Mouse (Mus musculus) limb, embryonic 13.5 days (tissue): ENCODE data around the gene Gm13420. TPM values are rescaled to one million over a fixed set of nuclear protein-coding genes. Genes with fewer than 3 reads are reported as not detected.
"Not testable (repeated sequence)": the region's sequence is repeated elsewhere in the genome, so short reads cannot be mapped to it uniquely, and the experiment has no call there.

Experiments
- ATAC-seq: fragments of 200-750 bp; cut with Nextera tagmentation; 2 replicates; pipeline ENCODE4 v1.8.0; 2017; ENCODE audit warnings: low read depth, moderate number of reproducible peaks, moderate TSS enrichment; ENCODE audit not compliant: low FRiP score
- H3K27ac ChIP-seq: fragments of 300-500 bp; sonication (generic); 2 replicates; pipeline ENCODE4 v1.5.1; 2015; ENCODE audit warnings: inconsistent platforms, mild to moderate bottlenecking, moderate library complexity
- H3K27me3 ChIP-seq: fragments of 300-500 bp; sonication (generic); 2 replicates; pipeline ENCODE4 v1.6.1; 2015; ENCODE audit warnings: mild to moderate bottlenecking, inconsistent platforms
- H3K36me3 ChIP-seq: fragments of 300-500 bp; sonication (generic); 2 replicates; pipeline ENCODE4 v1.6.1; 2015; ENCODE audit warnings: inconsistent platforms, mild to moderate bottlenecking, moderate library complexity
- H3K4me1 ChIP-seq: fragments of 300-500 bp; sonication (generic); 2 replicates; pipeline ENCODE4 v1.6.1; 2015; ENCODE audit warnings: inconsistent platforms
- H3K4me2 ChIP-seq: fragments of 300-500 bp; sonication (generic); replicated peaks from 2 replicates; pipeline ENCODE4 v1.6.1; 2015; ENCODE audit warnings: inconsistent platforms, mild to moderate bottlenecking, moderate library complexity
- H3K4me3 ChIP-seq: fragments of 300-500 bp; sonication (generic); 2 replicates; pipeline ENCODE4 v1.5.1; 2015; ENCODE audit warnings: moderate library complexity, mild to moderate bottlenecking, inconsistent platforms
- H3K9ac ChIP-seq: fragments of 300-500 bp; sonication (generic); 2 replicates; pipeline ENCODE4 v1.6.1; 2015; ENCODE audit warnings: mild to moderate bottlenecking, inconsistent platforms
- H3K9me3 ChIP-seq: fragments of 300-500 bp; sonication (generic); 2 replicates; pipeline ENCODE4 v1.6.1; 2016; ENCODE audit warnings: inconsistent platforms
- WGBS: fragments of 180-500 bp; shearing (Covaris S2); methylation state at CpG from one replicate; pipeline ENCODE4 v1.1.7; 2015; 5-methylcytosine and 5-hydroxymethylcytosine counted together
- polyA plus RNA-seq: library from polyadenylated mRNA; unstranded; fragments of >200 nt; fragmentation: Nextera tagmentation; extraction: Ambion mirVana; gene quantifications from 2 replicates; pipeline ENCODE4 v1.2.1, GENCODE M21; 2015

Gene Gm13420
- polyA plus RNA-seq, 1 experiment from 2014 or later, result not detected

- Histone ChIP-seq H3K27me3 (no peaks in the 10 kb centered on the region), H3K9me3 (no peaks in the 10 kb centered on the region), H3K4me3 (no peak overlapping the region), H3K9ac (no peak overlapping the region), H3K36me3 (peaks cover 85% of the 10 kb centered on the region), H3K4me2 (no peak overlapping the region), H3K27ac (no peak overlapping the region; the same call in 1 of the 2 replicates), H3K4me1 (peaks cover 6% of the 10 kb centered on the region)
- 63% methylated on average over 3 of the region's 3 CpGs for WGBS
- ATAC-seq, result no peak
These were observed 40.4 kb downstream of the Gm13420 start for GRCm38 (mm10) chr2:29711038-29711437.

GRCm38 (mm10) chr2:29708209-29708608 is 43.3 kb downstream of the Gm13420 start:
- H3K27me3 ChIP-seq, H3K4me2 ChIP-seq, ATAC-seq, H3K27ac ChIP-seq, H3K9me3 ChIP-seq, H3K4me3 ChIP-seq, H3K9ac ChIP-seq, H3K4me1 ChIP-seq: not testable (repeated sequence)
- 96% methylated on average over 4 of the region's 4 CpGs for WGBS
- H3K36me3 ChIP-seq, result peaks cover 88% of the 10 kb centered on the region

- H3K4me3 ChIP-seq, result no peak overlapping the region
- H3K4me1 ChIP-seq, result no peaks in the 10 kb centered on the region
- no peak for ATAC-seq
- WGBS, result 89% methylated on average over 4 of the region's 4 CpGs
- H3K27me3 ChIP-seq, result no peaks in the 10 kb centered on the region
- H3K27ac ChIP-seq, result no peak overlapping the region
- no peak overlapping the region for H3K9ac ChIP-seq
- no peak overlapping the region for H3K4me2 ChIP-seq
- no peaks in the 10 kb centered on the region for H3K9me3 ChIP-seq
- peaks cover 90% of the 10 kb centered on the region for H3K36me3 ChIP-seq
These were observed 43.8 kb downstream of the Gm13420 start for GRCm38 (mm10) chr2:29707731-29708130.

GRCm38 (mm10) chr2:29706726-29707620 is 44.5 kb downstream of the Gm13420 start:
- 94% methylated on average over 18 of the region's 18 CpGs for WGBS
- peaks cover 90% of the 10 kb centered on the region for H3K36me3 ChIP-seq
- no peak overlapping the region for H3K4me3 ChIP-seq
- H3K4me2 ChIP-seq, result no peak overlapping the region
- no peaks in the 10 kb centered on the region for H3K27me3 ChIP-seq
- H3K4me1 ChIP-seq, result no peaks in the 10 kb centered on the region
- H3K9ac ChIP-seq, result no peak overlapping the region
- H3K9me3 ChIP-seq, result no peaks in the 10 kb centered on the region
- no peak for ATAC-seq
- H3K27ac ChIP-seq, result no peak overlapping the region

GRCm38 (mm10) chr2:29705493-29705892 is 46.0 kb downstream of the Gm13420 start:
- Histone ChIP-seq H3K36me3 (peaks cover 91% of the 10 kb centered on the region), H3K9ac (no peak overlapping the region; the same call in 1 of the 2 replicates), H3K4me1 (no peaks in the 10 kb centered on the region), H3K9me3 (no peaks in the 10 kb centered on the region), H3K4me3 (no peak overlapping the region), H3K27ac (no peak overlapping the region), H3K27me3 (no peaks in the 10 kb centered on the region), H3K4me2 (no peak overlapping the region)
- no peak for ATAC-seq
- 84% methylated on average over 3 of the region's 3 CpGs for WGBS

GRCm38 (mm10) chr2:29703104-29704081 is 48.1 kb downstream of the Gm13420 start:
- H3K4me2 ChIP-seq, result no peak overlapping the region
- no peak overlapping the region for H3K4me3 ChIP-seq
- no peak overlapping the region for H3K27ac ChIP-seq
- no peaks in the 10 kb centered on the region for H3K27me3 ChIP-seq
- no peak for ATAC-seq
- no peak overlapping the region for H3K9ac ChIP-seq
- no peaks in the 10 kb centered on the region for H3K4me1 ChIP-seq
- H3K9me3 ChIP-seq, result no peaks in the 10 kb centered on the region
- 92% methylated on average over 9 of the region's 9 CpGs for WGBS
- H3K36me3 ChIP-seq, result peaks cover 97% of the 10 kb centered on the region

- no peaks in the 10 kb centered on the region for H3K4me1 ChIP-seq
- H3K9me3 ChIP-seq, result no peaks in the 10 kb centered on the region
- H3K27me3 ChIP-seq, result no peaks in the 10 kb centered on the region
- peaks cover 96% of the 10 kb centered on the region for H3K36me3 ChIP-seq
- ATAC-seq, result no peak
- no peak overlapping the region for H3K4me3 ChIP-seq
- 97% methylated on average over 8 of the region's 8 CpGs for WGBS
- no peak overlapping the region for H3K4me2 ChIP-seq
- no peak overlapping the region for H3K9ac ChIP-seq
- no peak overlapping the region for H3K27ac ChIP-seq
These were observed 49.3 kb downstream of the Gm13420 start for GRCm38 (mm10) chr2:29702189-29702588.

GRCm38 (mm10) chr2:29701393-29701792 is 50.1 kb downstream of the Gm13420 start:
- Histone ChIP-seq H3K36me3 (peaks cover 95% of the 10 kb centered on the region), H3K4me1 (no peaks in the 10 kb centered on the region), H3K9me3 (no peaks in the 10 kb centered on the region), H3K27ac (no peak overlapping the region), H3K4me2 (no peak overlapping the region), H3K9ac (no peak overlapping the region), H3K27me3 (no peaks in the 10 kb centered on the region), H3K4me3 (no peak overlapping the region)
- WGBS, result 72% methylated on average over 6 of the region's 6 CpGs
- ATAC-seq, result no peak

- H3K27ac ChIP-seq, result no peak overlapping the region
- H3K4me1 ChIP-seq, result no peaks in the 10 kb centered on the region
- no peak for ATAC-seq
- no peak overlapping the region for H3K4me2 ChIP-seq
- no peaks in the 10 kb centered on the region for H3K27me3 ChIP-seq
- peaks cover 94% of the 10 kb centered on the region for H3K36me3 ChIP-seq
- no peak overlapping the region for H3K9ac ChIP-seq
- no peak overlapping the region for H3K4me3 ChIP-seq
- no peaks in the 10 kb centered on the region for H3K9me3 ChIP-seq
These were observed 50.6 kb downstream of the Gm13420 start for GRCm38 (mm10) chr2:29700898-29701297.

- 91% methylated on average over 6 of the region's 6 CpGs for WGBS
- H3K36me3 ChIP-seq, result peaks cover 94% of the 10 kb centered on the region
- no peak overlapping the region for H3K9ac ChIP-seq
- H3K27me3 ChIP-seq, result no peaks in the 10 kb centered on the region
- H3K9me3 ChIP-seq, result no peaks in the 10 kb centered on the region
- no peak overlapping the region for H3K4me2 ChIP-seq
- ATAC-seq, result no peak
- no peaks in the 10 kb centered on the region for H3K4me1 ChIP-seq
- H3K4me3 ChIP-seq, result no peak overlapping the region
- H3K27ac ChIP-seq, result no peak overlapping the region
These were observed 52.8 kb downstream of the Gm13420 start for GRCm38 (mm10) chr2:29698421-29699290.

- H3K9me3 ChIP-seq, result no peaks in the 10 kb centered on the region
- no peak overlapping the region for H3K27ac ChIP-seq
- WGBS, result 86% methylated on average over 7 of the region's 7 CpGs
- no peak for ATAC-seq
- no peak overlapping the region for H3K9ac ChIP-seq
- no peaks in the 10 kb centered on the region for H3K27me3 ChIP-seq
- no peak overlapping the region for H3K4me3 ChIP-seq
- H3K4me2 ChIP-seq, result no peak overlapping the region
- H3K4me1 ChIP-seq, result no peaks in the 10 kb centered on the region
- H3K36me3 ChIP-seq, result peaks cover 95% of the 10 kb centered on the region
These were observed 55.2 kb downstream of the Gm13420 start for GRCm38 (mm10) chr2:29696207-29696800.
